Mouse (Mus musculus): ENCODE measurements at regions not wholly inside any gene's neighbourhood (a gene's known extent, or its start where the extent isn't known, plus 50 kb on each side); places are given as distances from the start of the nearest gene placed in this dataset.

DNA sequence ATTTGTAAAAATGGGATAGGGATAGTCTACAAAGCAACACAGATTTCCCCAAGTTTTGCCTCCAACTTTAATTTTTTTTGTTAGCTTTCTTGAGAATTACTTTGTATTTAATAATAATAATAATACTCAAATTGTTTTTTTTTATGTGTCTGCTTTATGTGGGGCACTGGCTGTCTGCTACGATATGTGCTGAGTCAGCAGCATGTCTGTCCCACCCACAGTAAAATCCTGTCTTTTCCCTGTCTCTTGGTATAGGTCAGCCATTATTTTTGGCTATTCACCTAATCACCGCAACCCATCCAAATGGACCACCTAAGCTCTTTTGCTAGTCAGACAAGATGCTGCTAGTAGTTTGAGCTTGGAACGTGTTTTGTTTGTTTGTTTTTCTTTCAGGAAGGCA, 473.0 kb downstream of the Hs3st4 start:
- DNase-seq = no peak

DNA sequence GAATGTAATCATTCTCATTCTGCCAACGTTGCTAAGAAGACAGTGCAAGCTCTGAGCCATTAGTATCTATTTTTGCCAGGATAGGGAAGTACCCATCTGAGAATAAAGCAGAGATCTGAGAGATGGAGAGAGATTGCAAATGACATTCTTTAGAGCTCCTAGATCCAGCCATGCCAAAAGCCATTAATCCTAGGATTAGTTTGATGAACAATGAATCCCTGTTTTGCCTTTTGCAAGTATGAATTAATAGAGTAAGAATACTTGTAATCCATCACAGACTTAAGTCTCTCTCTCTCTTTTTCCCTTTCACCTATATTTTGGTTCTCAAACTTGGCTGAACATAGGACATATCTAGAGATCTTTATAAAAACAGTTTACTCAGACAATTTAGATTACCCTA, 504.7 kb downstream of the Hs3st4 start:
- no peak for DNase-seq

- no peak for DNase-seq
Observed at GRCm38 (mm10) chr7:124491109-124491793, 508.6 kb downstream of the Hs3st4 start.

DNA sequence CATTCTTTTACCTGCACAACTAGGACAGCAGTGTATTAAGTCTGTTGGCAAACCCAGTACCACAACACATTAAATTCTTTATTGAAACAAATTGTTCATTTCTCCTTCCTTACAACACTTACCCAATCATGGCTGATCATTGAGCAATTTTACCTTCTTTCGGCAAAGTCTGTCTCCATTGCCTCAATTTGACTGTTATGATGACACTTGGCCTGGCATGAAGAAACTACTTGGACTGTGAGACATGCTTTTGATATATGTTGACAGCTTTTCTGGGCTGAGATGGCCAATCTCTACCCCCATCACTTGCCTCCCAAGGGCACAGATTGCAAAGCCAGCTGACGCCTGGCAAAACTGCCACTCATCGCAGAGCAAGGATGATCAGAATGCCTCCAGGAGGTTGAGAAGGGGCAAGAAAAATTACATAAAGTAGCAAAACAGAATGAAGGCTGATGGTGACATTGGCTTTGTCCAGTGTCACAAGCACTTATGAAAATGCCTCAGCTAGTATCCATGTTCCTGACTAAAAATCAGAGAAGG, 509.3 kb downstream of the Hs3st4 start:
- no peak for DNase-seq

- DNase-seq = no peak
Observed at GRCm38 (mm10) chr7:124500636-124501035, 518.0 kb downstream of the Hs3st4 start.

GRCm38 (mm10) chr7:124502760-124503159, 520.1 kb downstream of the Hs3st4 start:
- no peak for DNase-seq

- no peak for DNase-seq
Observed at GRCm38 (mm10) chr7:124549038-124549437, 566.4 kb downstream of the Hs3st4 start.

DNA sequence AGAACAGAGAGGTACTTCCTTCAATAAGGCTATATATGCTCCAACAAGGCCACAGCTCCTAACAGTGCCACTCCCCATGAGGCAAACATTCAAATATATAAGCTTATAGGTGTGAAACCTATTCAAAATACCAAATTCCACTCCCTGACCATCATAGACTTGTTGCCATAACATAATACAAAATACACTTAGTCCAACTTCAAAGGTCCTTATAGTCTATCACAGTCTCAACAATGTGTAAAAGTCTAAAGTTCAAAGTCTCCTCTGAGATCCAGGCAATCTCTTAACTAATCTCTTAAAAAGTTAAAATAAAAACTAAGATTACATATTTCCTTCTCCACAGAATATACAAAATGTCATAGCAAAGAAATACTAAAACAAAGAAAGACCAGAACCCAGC, 574.5 kb downstream of the Hs3st4 start:
- DNase-seq = no peak

DNA sequence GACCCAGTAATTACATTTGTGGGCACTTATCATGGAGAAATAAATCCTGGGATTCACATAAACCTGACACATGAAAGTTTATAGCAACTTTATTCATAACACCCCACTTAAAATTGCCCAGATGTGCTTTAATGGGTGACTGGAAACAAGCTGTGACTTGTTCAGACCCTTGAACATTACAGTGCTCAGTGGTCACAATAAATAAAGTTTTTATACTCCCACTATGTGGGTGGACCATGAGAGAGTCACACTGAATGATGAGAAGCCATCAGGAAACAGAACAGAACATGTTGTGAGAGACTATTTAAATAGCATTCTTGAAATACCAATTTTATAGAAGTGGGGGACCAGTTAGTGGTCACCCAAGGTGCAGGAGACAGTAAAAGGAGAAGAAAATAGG, 588.1 kb downstream of the Hs3st4 start:
- no peak for DNase-seq

DNA sequence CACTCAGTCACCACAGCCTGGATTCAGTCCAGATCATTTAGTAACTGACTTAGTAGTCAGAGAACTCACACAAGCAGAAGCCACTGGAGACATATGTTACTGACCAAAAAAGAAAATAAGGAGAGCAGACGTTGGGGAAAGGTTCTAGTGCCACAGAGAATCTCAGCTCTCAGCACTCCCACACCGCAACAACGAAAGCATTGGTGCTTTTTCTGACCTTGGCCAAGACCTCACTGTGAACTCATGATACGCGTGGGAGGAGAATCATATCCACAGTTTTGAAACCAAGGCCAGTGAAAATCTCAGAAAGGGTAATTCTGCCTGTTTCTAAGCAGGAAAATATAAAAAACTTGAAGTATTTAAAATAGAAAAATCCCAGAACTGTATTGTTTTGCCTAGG, 591.0 kb downstream of the Hs3st4 start:
- DNase-seq = no peak

DNA sequence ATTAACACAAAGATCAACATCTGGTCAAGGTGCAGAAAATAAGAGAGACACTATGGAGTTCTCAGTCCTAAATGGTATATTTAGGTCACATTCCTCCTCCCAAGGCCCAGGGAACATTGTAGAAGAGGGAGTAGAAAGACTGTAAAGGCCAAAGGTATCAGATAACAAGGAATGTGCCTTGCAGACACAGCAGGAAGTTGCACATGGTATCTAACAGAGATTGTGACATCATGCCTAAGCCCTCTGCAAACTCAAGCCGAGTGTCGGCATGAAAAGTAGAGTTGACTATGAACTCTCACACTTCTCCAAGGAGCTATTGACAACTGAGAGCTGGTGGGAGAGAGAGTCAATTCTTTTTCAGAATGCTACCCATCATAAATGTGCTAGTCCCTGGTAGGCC, 598.7 kb downstream of the Hs3st4 start:
- no peak for DNase-seq

- DNase-seq = no peak
Observed at GRCm38 (mm10) chr7:124585296-124585695, 602.6 kb downstream of the Hs3st4 start.

DNA sequence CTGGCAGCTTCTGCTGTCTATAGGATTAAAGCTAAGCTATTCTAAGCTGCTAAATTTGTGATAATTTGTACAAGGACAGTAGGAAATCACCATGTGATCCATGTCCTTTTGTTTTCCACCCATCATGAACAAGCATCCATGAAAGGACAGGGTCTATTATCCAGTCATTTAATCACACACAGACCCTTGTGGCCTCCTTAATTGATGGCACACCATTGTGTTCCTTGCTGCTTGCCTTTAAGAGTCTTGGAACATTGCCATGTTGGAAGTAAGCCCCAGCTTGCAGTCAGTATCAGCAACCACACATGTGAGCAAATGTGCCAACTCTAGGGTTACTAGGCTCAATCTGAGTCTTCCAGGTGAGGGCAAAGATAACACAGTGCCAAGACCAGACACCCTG, 608.7 kb downstream of the Hs3st4 start:
- DNase-seq = no peak

DNA sequence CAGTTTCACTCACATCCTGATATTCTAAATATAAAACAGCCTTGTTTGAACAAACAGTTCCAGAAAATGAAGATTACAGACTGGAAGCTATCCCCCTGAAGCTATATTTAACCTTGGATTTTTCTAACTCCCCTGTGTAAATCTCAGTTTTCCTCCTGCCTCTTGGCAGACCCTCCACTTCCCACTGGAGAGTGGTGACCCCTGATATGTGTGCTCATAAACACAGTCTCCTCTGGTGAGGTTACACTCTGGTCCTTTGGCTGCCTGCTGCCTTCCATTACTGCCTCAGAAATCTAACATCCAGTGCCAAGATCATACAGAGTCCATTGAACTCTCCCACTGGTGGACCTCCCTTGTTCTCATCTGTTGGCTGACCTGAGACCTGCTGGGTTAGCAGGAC, 610.8 kb downstream of the Hs3st4 start:
- no peak for DNase-seq

DNA sequence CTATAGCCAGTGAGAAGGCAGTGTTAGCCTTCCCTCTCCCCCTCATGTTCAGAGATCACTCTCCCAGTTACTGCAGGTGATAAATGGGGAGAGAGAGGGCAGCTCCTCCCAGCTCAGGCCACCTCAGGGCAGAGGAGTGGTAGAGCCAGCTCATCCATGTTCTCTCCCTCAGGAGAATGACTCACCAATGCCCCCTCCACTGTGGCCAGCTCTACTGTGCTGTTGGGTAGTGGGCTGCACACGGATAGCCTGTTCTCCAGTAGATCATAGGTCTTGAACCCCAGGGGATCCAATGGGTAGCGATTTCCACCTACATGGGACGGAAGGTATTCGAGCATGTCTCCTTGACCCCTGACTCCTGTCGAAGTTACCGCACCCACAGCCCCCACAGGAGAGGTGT, 618.1 kb downstream of the Hs3st4 start:
- no peak for DNase-seq

GRCm38 (mm10) chr7:124604581-124604980, 621.9 kb downstream of the Hs3st4 start:
- DNase-seq = no peak

GRCm38 (mm10) chr7:124605978-124606377, 623.3 kb downstream of the Hs3st4 start:
- DNase-seq = no peak

DNA sequence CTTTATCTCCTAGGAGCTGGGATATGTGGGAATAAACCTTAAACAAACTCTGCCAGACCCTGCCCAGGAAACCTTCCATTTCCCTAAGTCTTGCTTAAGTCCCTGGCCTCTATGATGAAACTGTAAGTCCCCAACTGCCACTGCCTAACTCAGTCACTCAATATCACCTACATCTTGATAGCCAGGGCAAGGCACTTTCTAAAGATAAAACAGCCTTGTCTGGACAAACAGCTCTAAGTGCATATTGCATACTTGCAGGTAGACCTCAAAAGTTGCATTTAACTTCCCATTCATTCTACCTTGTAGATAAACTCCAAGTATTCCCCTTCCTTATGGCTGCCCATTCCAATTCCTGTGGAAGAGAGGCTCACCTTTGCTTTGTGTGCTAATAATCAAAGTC, 624.4 kb downstream of the Hs3st4 start:
- DNase-seq = no peak

DNA sequence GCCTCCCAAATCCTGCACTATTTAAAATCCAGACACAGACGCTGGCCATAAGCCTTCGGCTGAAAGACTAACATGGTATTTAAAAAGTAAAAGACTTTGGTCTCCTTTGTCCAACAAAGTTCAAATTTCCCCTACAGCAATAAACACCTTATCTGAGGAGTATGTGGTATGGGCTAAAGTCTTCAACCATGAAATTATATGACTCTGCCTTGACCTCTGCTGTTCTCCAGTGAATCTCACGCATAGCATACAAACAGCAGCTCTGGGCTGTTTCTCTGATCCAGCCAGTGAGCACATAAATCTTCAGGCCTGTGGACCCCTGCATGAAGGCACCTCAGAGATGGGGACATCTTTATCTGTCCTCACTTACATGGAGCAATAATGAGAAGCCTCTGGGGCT, 627.8 kb downstream of the Hs3st4 start:
- no peak for DNase-seq

GRCm38 (mm10) chr7:124647131-124647530, 664.5 kb downstream of the Hs3st4 start:
- no peak for DNase-seq

DNA sequence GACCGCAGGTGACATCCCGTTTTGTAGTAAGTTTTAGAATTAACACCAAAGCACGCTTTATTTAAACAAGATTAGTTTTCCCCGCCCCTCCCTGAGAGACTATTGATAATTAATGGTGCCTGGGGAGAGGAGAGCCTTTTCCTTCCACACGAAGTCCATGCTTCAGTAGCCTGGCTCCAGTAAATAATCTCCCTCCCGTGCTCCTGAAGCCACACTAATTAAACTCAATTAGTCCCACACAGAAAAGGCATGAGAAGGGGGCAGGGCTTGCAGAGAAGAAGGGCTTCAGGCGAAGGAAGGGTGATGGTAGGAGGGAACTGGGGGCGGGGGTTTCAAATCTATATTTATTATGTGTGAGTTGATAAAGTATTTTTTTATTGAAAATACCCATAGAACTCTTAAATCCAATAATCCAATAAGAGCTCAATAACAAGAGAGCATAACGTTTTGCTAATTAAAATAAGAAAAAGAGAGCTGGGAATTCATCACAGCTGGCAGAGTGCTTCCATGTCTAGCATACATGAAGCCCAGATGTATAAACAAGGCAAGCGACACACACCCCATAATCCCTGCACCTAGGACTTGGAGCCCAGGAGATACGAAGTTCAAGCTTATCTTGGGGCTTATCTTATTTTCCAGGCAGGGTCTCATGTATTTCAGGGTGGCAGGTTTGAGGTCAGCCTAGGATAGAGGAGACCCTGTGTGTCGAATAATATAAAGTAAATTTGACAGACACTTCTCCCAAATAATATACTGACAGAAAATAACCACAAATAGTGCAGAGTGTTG, 684.7 kb downstream of the Hs3st4 start:
- DNase-seq = no peak

DNA sequence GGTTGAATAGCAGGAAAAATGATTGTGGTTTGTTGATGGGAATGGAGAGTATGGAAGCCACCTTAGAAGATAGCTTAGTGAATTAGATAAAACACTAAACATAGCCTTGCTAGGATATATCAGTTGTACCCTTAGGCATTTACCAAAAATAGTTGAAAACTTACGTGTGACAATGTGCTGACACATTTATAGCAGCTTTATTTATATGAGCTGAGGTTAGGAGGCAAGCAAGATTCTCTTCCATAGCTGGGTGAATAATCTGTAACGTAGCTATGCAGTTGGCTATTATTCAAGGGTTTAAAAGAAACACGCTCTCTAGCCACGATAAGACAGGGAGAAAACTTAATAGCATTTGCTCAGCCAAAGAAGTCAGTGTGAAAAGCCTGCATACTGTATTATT, 685.4 kb downstream of the Hs3st4 start:
- DNase-seq = no peak

- no peak for DNase-seq
Observed at GRCm38 (mm10) chr7:124670477-124670876, 687.8 kb downstream of the Hs3st4 start.

- no peak for DNase-seq
Observed at GRCm38 (mm10) chr7:124671117-124671516, 688.4 kb downstream of the Hs3st4 start.

Data from right cerebral cortex, postnatal 25 days (tissue).